Mouse (Mus musculus): ENCODE measurements around the gene Setd3. TPM values are rescaled to one million over a fixed set of nuclear protein-coding genes. Genes with fewer than 3 reads are reported as not detected.

The Setd3 gene
- 52.6 and 53.2 TPM in 2 replicates for polyA plus RNA-seq (2015; fragmentation: Nextera tagmentation; extraction: Ambion mirVana)

- 0% methylated on average over 9 of the region's 9 CpGs for WGBS (ENCODE audit: insufficient replicate concordance)
Observed at GRCm38 (mm10) chr12:108179246-108179320, at the start of gene Setd3. Setd3 (minus strand) TSS chr12:108179314.

GRCm38 (mm10) chr12:108227527-108227926 is 48.4 kb upstream of the Setd3 start:
- Histone ChIP-seq H3K4me3 (ENCODE audit: low read depth, low read length) (no peak overlapping the region), H3K36me3 (ENCODE audit: control insufficient read depth, insufficient read depth) (no peaks in the 10 kb centered on the region), H3K4me1 (ENCODE audit: control insufficient read depth, low read depth, low read length) (no peaks in the 10 kb centered on the region; the same call in 1 of the 2 replicates), H3K27ac (ENCODE audit: low read length) (no peak overlapping the region), H3K9ac (ENCODE audit: low read depth, low read length) (no peak overlapping the region), H3K27me3 (ENCODE audit: control insufficient read depth, insufficient read depth, low read depth, low read length) (no peaks in the 10 kb centered on the region), H3K4me2 (ENCODE audit: low read depth, low read length) (no peak overlapping the region), H3K9me3 (replicated peaks; ENCODE audit: control insufficient read depth, low read length) (no peaks in the 10 kb centered on the region)
- no peak for ATAC-seq (ENCODE audit: low read depth)
- WGBS (ENCODE audit: insufficient replicate concordance), result 70% methylated on average over 16 of the region's 16 CpGs

More at GRCm38 (mm10) chr12:108179246-108179320, at the start of gene Setd3:
- ATAC-seq (ENCODE audit: low read depth), result no peak
- Histone ChIP-seq H3K9ac (ENCODE audit: low read depth, low read length) (peak within 1 kb of the TSS; percentile 99), H3K4me3 (ENCODE audit: low read depth, low read length) (peak within 1 kb of the TSS; percentile 99), H3K4me1 (ENCODE audit: control insufficient read depth, low read depth, low read length) (peaks cover 23% of the 10 kb centered on the region), H3K27ac (ENCODE audit: low read length) (peak within 1 kb of the TSS; percentile 96), H3K9me3 (replicated peaks; ENCODE audit: control insufficient read depth, low read length) (no peaks in the 10 kb centered on the region), H3K4me2 (ENCODE audit: low read depth, low read length) (peak within 1 kb of the TSS; percentile 91), H3K36me3 (ENCODE audit: control insufficient read depth, insufficient read depth) (peaks cover 4% of the 10 kb centered on the region; the same call in 1 of the 2 replicates), H3K27me3 (ENCODE audit: control insufficient read depth, insufficient read depth, low read depth, low read length) (no peaks in the 10 kb centered on the region)

GRCm38 (mm10) chr12:108226941-108227340 is 47.8 kb upstream of the Setd3 start:
- 62% methylated on average over 12 of the region's 12 CpGs for WGBS (ENCODE audit: insufficient replicate concordance)

GRCm38 (mm10) chr12:108226216-108226615 is 47.1 kb upstream of the Setd3 start:
- WGBS (ENCODE audit: insufficient replicate concordance), result 75% methylated on average over 13 of the region's 13 CpGs
- no peaks in the 10 kb centered on the region for H3K9me3 ChIP-seq (replicated peaks; ENCODE audit: control insufficient read depth, low read length)
- H3K27me3 ChIP-seq (ENCODE audit: control insufficient read depth, insufficient read depth, low read depth, low read length), result no peaks in the 10 kb centered on the region
- H3K36me3 ChIP-seq (ENCODE audit: control insufficient read depth, insufficient read depth), result no peaks in the 10 kb centered on the region
- no peak overlapping the region for H3K9ac ChIP-seq (ENCODE audit: low read depth, low read length)
- no peak for ATAC-seq (ENCODE audit: low read depth)
- H3K27ac ChIP-seq (ENCODE audit: low read length), result no peak overlapping the region
- H3K4me2 ChIP-seq (ENCODE audit: low read depth, low read length), result no peak overlapping the region
- H3K4me3 ChIP-seq (ENCODE audit: low read depth, low read length), result no peak overlapping the region
- no peaks in the 10 kb centered on the region; the same call in 1 of the 2 replicates for H3K4me1 ChIP-seq (ENCODE audit: control insufficient read depth, low read depth, low read length)

More at GRCm38 (mm10) chr12:108226941-108227340, 47.8 kb upstream of the Setd3 start:
- H3K4me2 ChIP-seq (ENCODE audit: low read depth, low read length), result no peak overlapping the region
- H3K4me3 ChIP-seq (ENCODE audit: low read depth, low read length), result no peak overlapping the region
- H3K9ac ChIP-seq (ENCODE audit: low read depth, low read length), result no peak overlapping the region
- H3K9me3 ChIP-seq (replicated peaks; ENCODE audit: control insufficient read depth, low read length), result no peaks in the 10 kb centered on the region
- H3K36me3 ChIP-seq (ENCODE audit: control insufficient read depth, insufficient read depth), result no peaks in the 10 kb centered on the region
- H3K27me3 ChIP-seq (ENCODE audit: control insufficient read depth, insufficient read depth, low read depth, low read length), result no peaks in the 10 kb centered on the region
- ATAC-seq (ENCODE audit: low read depth), result no peak
- no peak overlapping the region for H3K27ac ChIP-seq (ENCODE audit: low read length)
- no peaks in the 10 kb centered on the region; the same call in 1 of the 2 replicates for H3K4me1 ChIP-seq (ENCODE audit: control insufficient read depth, low read depth, low read length)

GRCm38 (mm10) chr12:108225781-108226180 is 46.7 kb upstream of the Setd3 start:
- Histone ChIP-seq H3K4me3 (ENCODE audit: low read depth, low read length) (no peak overlapping the region), H3K27ac (ENCODE audit: low read length) (no peak overlapping the region), H3K4me1 (ENCODE audit: control insufficient read depth, low read depth, low read length) (no peaks in the 10 kb centered on the region), H3K36me3 (ENCODE audit: control insufficient read depth, insufficient read depth) (no peaks in the 10 kb centered on the region), H3K9me3 (replicated peaks; ENCODE audit: control insufficient read depth, low read length) (no peaks in the 10 kb centered on the region), H3K27me3 (ENCODE audit: control insufficient read depth, insufficient read depth, low read depth, low read length) (no peaks in the 10 kb centered on the region), H3K9ac (ENCODE audit: low read depth, low read length) (no peak overlapping the region), H3K4me2 (ENCODE audit: low read depth, low read length) (no peak overlapping the region)
- WGBS (ENCODE audit: insufficient replicate concordance), result 49% methylated on average over 7 of the region's 7 CpGs
- ATAC-seq (ENCODE audit: low read depth), result no peak

- no peak overlapping the region for H3K4me2 ChIP-seq (ENCODE audit: low read depth, low read length)
- H3K4me3 ChIP-seq (ENCODE audit: low read depth, low read length), result no peak overlapping the region
- no peaks in the 10 kb centered on the region for H3K4me1 ChIP-seq (ENCODE audit: control insufficient read depth, low read depth, low read length)
- no peak overlapping the region for H3K27ac ChIP-seq (ENCODE audit: low read length)
- H3K36me3 ChIP-seq (ENCODE audit: control insufficient read depth, insufficient read depth), result no peaks in the 10 kb centered on the region
- no peak overlapping the region for H3K9ac ChIP-seq (ENCODE audit: low read depth, low read length)
- 50% methylated on average over 7 of the region's 8 CpGs for WGBS (ENCODE audit: insufficient replicate concordance)
- ATAC-seq (ENCODE audit: low read depth), result no peak
- H3K27me3 ChIP-seq (ENCODE audit: control insufficient read depth, insufficient read depth, low read depth, low read length), result no peaks in the 10 kb centered on the region
- H3K9me3 ChIP-seq (replicated peaks; ENCODE audit: control insufficient read depth, low read length), result no peaks in the 10 kb centered on the region
Observed at GRCm38 (mm10) chr12:108223357-108223756, 44.2 kb upstream of the Setd3 start.

GRCm38 (mm10) chr12:108221712-108222111 is 42.6 kb upstream of the Setd3 start:
- H3K27ac ChIP-seq (ENCODE audit: low read length), result no peak overlapping the region
- no peaks in the 10 kb centered on the region for H3K36me3 ChIP-seq (ENCODE audit: control insufficient read depth, insufficient read depth)
- H3K9ac ChIP-seq (ENCODE audit: low read depth, low read length), result no peak overlapping the region
- ATAC-seq (ENCODE audit: low read depth), result no peak
- H3K9me3 ChIP-seq (replicated peaks; ENCODE audit: control insufficient read depth, low read length), result no peaks in the 10 kb centered on the region
- WGBS (ENCODE audit: insufficient replicate concordance), result 70% methylated on average over 7 of the region's 7 CpGs
- H3K27me3 ChIP-seq (ENCODE audit: control insufficient read depth, insufficient read depth, low read depth, low read length), result no peaks in the 10 kb centered on the region
- H3K4me1 ChIP-seq (ENCODE audit: control insufficient read depth, low read depth, low read length), result no peaks in the 10 kb centered on the region
- H3K4me2 ChIP-seq (ENCODE audit: low read depth, low read length), result no peak overlapping the region
- no peak overlapping the region for H3K4me3 ChIP-seq (ENCODE audit: low read depth, low read length)

- Histone ChIP-seq H3K9ac (ENCODE audit: low read depth, low read length) (no peak overlapping the region), H3K27ac (ENCODE audit: low read length) (no peak overlapping the region), H3K4me2 (ENCODE audit: low read depth, low read length) (no peak overlapping the region), H3K4me3 (ENCODE audit: low read depth, low read length) (no peak overlapping the region), H3K36me3 (ENCODE audit: control insufficient read depth, insufficient read depth) (no peaks in the 10 kb centered on the region), H3K4me1 (ENCODE audit: control insufficient read depth, low read depth, low read length) (no peaks in the 10 kb centered on the region), H3K27me3 (ENCODE audit: control insufficient read depth, insufficient read depth, low read depth, low read length) (no peaks in the 10 kb centered on the region), H3K9me3 (replicated peaks; ENCODE audit: control insufficient read depth, low read length) (no peaks in the 10 kb centered on the region)
- ATAC-seq (ENCODE audit: low read depth), result 0 out of 2 replicates have a peak, but pooled peaks have one; percentile 18
- WGBS (ENCODE audit: insufficient replicate concordance), result 58% methylated on average over 10 of the region's 10 CpGs
Observed at GRCm38 (mm10) chr12:108221206-108221605, 42.1 kb upstream of the Setd3 start.

- Histone ChIP-seq H3K4me2 (ENCODE audit: low read depth, low read length) (no peak overlapping the region), H3K4me1 (ENCODE audit: control insufficient read depth, low read depth, low read length) (no peaks in the 10 kb centered on the region), H3K27ac (ENCODE audit: low read length) (no peak overlapping the region), H3K36me3 (ENCODE audit: control insufficient read depth, insufficient read depth) (no peaks in the 10 kb centered on the region), H3K4me3 (ENCODE audit: low read depth, low read length) (no peak overlapping the region), H3K9ac (ENCODE audit: low read depth, low read length) (no peak overlapping the region), H3K27me3 (ENCODE audit: control insufficient read depth, insufficient read depth, low read depth, low read length) (no peaks in the 10 kb centered on the region), H3K9me3 (replicated peaks; ENCODE audit: control insufficient read depth, low read length) (no peaks in the 10 kb centered on the region)
- WGBS (ENCODE audit: insufficient replicate concordance), result 77% methylated on average over 12 of the region's 12 CpGs
- ATAC-seq (ENCODE audit: low read depth), result no peak
Observed at GRCm38 (mm10) chr12:108220621-108221020, 41.5 kb upstream of the Setd3 start.
